Mouse (Mus musculus) embryonic fibroblast, embryonic 13.5 days (primary cell): ENCODE data around the gene Rapgef2.

Experiments
- CTCF ChIP-seq: IDR thresholded peaks from 2 replicates; pipeline ENCODE4 v1.5.1; 2011; ENCODE audit warnings: mild to moderate bottlenecking, control low read depth, low read length, moderate library complexity, borderline replicate concordance; ENCODE audit not compliant: insufficient read depth
- POLR2A ChIP-seq: IDR thresholded peaks from 2 replicates; pipeline ENCODE4 v1.6.1; 2011; ENCODE audit warnings: low read depth, mild to moderate bottlenecking, control low read depth, low read length, moderate library complexity

- TF ChIP-seq POLR2A = no peak
- no peak for TF ChIP-seq CTCF
Observed at GRCm38 (mm10) chr3:79286031-79286375, 314 bp downstream of the Rapgef2 start.
